Mouse (Mus musculus): ENCODE results near the gene Zfp827.

DNA sequence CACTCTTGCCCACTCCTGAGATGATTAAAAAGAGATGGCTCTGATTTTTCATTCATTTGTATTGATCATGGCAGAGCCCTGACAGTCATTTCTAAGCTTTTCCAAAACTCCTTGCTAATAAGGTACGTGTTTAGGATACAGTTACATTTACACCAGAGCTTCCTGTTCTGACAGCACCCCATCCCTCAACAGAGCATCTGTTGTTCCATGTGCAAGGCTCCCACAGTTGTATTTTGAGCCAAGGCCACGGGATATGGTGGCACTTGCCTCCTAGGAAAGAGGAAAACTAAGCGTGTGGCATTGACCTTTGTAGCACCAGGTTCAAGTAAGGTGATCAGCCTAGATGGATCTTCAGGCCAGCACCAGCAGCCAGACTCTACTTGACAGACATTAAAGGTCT is 137.0 kb downstream of the Zfp827 start:
- no peak for TF ChIP-seq CTCF (IDR thresholded peaks at IDR 0.05; ENCODE audit: low read depth, low read length)
- TF ChIP-seq GATA1 (IDR thresholded peaks at IDR 0.05; ENCODE audit: borderline replicate concordance, low read length), result no peak

Data from G1E (cell line).